8 mouse cellular contexts compared by ENCODE assay signal in the genomic region with DNA sequence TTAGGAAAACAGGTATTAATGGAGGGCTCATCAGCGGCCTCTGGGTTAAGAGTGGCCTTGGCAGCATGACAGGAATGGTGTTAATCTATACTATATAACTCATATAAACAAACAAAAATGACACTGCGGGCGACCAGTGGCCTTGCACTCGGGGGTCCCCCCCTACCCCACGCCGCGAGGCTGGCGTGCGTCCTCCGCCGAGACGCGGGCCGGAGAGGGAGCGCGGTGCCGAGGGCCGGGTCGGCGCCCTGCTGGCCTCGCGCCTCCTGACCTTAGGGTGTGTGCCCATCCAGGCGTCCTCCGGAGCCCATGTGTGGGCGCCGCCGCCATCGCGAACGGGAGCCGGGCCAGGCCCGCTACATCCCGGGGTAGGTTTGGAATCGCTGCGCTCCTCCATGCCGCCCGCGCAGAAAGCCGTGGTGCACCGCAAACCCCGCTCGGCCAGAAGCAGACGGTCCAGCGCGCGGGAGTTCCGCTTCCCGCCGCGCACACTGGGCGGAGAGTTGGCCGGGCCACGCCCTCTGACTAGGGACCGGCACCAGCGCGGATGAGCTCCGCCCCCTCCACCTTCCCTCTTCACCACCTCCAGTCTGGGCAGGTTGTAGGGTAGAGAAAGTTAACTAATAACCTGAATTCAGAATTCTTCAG. TPM values are rescaled to one million over a fixed set of nuclear protein-coding genes. Genes with fewer than 3 reads are reported as not detected.
DNase-seq lines count a peak whose midpoint lies in the region; ATAC-seq lines count a peak whose summit lies in the region.

A gene (minus strand): TSS at position 501 of the 648 bp plus-strand sequence.

- H3K9ac ChIP-seq in heart, embryonic 14.5 days (ENCODE audit: low read length): peak within 1 kb of the TSS; percentile 85
- peak within 1 kb of the TSS; percentile 85 for H3K9ac ChIP-seq in liver, embryonic 12.5 days

- H3K4me2 ChIP-seq in heart, embryonic 14.5 days (ENCODE audit: low read length): peak within 1 kb of the TSS; percentile 81
- peak within 1 kb of the TSS; percentile 75 for H3K4me2 ChIP-seq in liver, embryonic 12.5 days

- DNase-seq in CD8-positive naive resting alpha-beta T cell, adult 2 months (ENCODE audit: low read depth in 2 of 2, low spot score in 2 of 2): peak; percentile 48 to 54
- DNase-seq in c-Kit-positive CD71-negative TER-119-negative erythroid progenitor cells, embryonic 14.5 days (ENCODE audit: low read depth): peak; percentile 64
- peak; percentile 78 for DNase-seq in forebrain, embryonic 10.5 days (ENCODE audit: extremely low spot score, low spot score)
- peak; percentile 95 for DNase-seq in kidney, postnatal 14 days
- DNase-seq in naive thymus-derived CD4-positive, alpha-beta T cell, adult 2 months (ENCODE audit: low read depth): peak; percentile 74
- peak; percentile 83 for DNase-seq in splenic B cell, adult 2 months (ENCODE audit: low read depth, low spot score)

- H3K4me3 ChIP-seq in forebrain, embryonic 10.5 days: peak within 1 kb of the TSS; percentile 86
- peak within 1 kb of the TSS; percentile 71 to 77 for H3K4me3 ChIP-seq in heart, embryonic 14.5 days (ENCODE audit: control insufficient read depth in 1 of 2, insufficient read depth in 1 of 2, low read depth in 1 of 2, low read length in 2 of 2)
- peak within 1 kb of the TSS; percentile 78 for H3K4me3 ChIP-seq in liver, embryonic 12.5 days

- H3K9me3 ChIP-seq in forebrain, embryonic 10.5 days: no peaks in the 10 kb centered on the region
- H3K9me3 ChIP-seq in heart, embryonic 14.5 days (ENCODE audit: control insufficient read depth, low read length): no peaks in the 10 kb centered on the region
- H3K9me3 ChIP-seq in liver, embryonic 12.5 days (replicated peaks): no peaks in the 10 kb centered on the region

- H3K36me3 ChIP-seq in forebrain, embryonic 10.5 days (replicated peaks): peaks cover 11% of the 10 kb centered on the region
- H3K36me3 ChIP-seq in heart, embryonic 14.5 days (ENCODE audit: control insufficient read depth, insufficient read depth, low read length): peaks cover 22% of the 10 kb centered on the region
- peaks cover 23% of the 10 kb centered on the region for H3K36me3 ChIP-seq in liver, embryonic 12.5 days
- no peaks in the 10 kb centered on the region for H3K36me3 ChIP-seq in splenic B cell, adult 2 months (ENCODE audit: control insufficient read depth, insufficient read depth, low read length, poor library complexity, severe bottlenecking)

- under 1% methylated on average over 57 of the region's 57 CpGs for WGBS in forebrain, embryonic 10.5 days
- WGBS in heart, embryonic 14.5 days: under 1% methylated on average over 57 of the region's 57 CpGs
- WGBS in liver, embryonic 12.5 days (ENCODE audit: insufficient replicate concordance): 1% methylated on average over 51 of the region's 57 CpGs

- no peaks in the 10 kb centered on the region for H3K27me3 ChIP-seq in forebrain, embryonic 10.5 days (ENCODE audit: poor library complexity, severe bottlenecking)
- no peaks in the 10 kb centered on the region for H3K27me3 ChIP-seq in heart, embryonic 14.5 days (ENCODE audit: control insufficient read depth, insufficient read depth, low read length)
- H3K27me3 ChIP-seq in liver, embryonic 12.5 days (replicated peaks): no peaks in the 10 kb centered on the region
- no peaks in the 10 kb centered on the region for H3K27me3 ChIP-seq in splenic B cell, adult 2 months (ENCODE audit: control insufficient read depth, insufficient read depth, low read length, poor library complexity, severe bottlenecking)

- H3K27ac ChIP-seq in forebrain, embryonic 10.5 days: peak within 1 kb of the TSS; percentile 89
- peak within 1 kb of the TSS in 1 of 2 experiments; percentile 39; a peak in 2 of 4 replicates for H3K27ac ChIP-seq in heart, embryonic 14.5 days (replicated peaks in 1 of 2; ENCODE audit: control insufficient read depth in 1 of 2, insufficient read depth in 1 of 2, low read depth in 2 of 2, low read length in 2 of 2)
- H3K27ac ChIP-seq in liver, embryonic 12.5 days: peak within 1 kb of the TSS; percentile 72

- peak; percentile 90 for ATAC-seq in heart, embryonic 14.5 days (ENCODE audit: insufficient number of reproducible peaks, insufficient read depth, low FRiP score, low read depth)
- ATAC-seq in liver, embryonic 12.5 days: peak; percentile 98

- H3K4me1 ChIP-seq in forebrain, embryonic 10.5 days: peaks cover 17% of the 10 kb centered on the region
- H3K4me1 ChIP-seq in heart, embryonic 14.5 days (ENCODE audit: control insufficient read depth in 2 of 2, insufficient read depth in 2 of 2, low read length in 2 of 2): no peaks in the 10 kb centered on the region
- peaks cover 20% of the 10 kb centered on the region for H3K4me1 ChIP-seq in liver, embryonic 12.5 days

RNA-seq across cellular contexts. Expression of the gene that starts here (rescaled TPM):
- 94.8 and 102 TPM in 2 replicates for polyA plus RNA-seq in forebrain, embryonic 10.5 days (2016; fragmentation: Nextera tagmentation; extraction: Ambion mirVana)
- polyA plus RNA-seq in heart, embryonic 14.5 days (2014; fragmentation: Nextera tagmentation; extraction: Ambion mirVana): 52.0 and 58.1 TPM in 2 replicates
- 45.0 and 46.5 TPM in 2 replicates for polyA plus RNA-seq in liver, embryonic 12.5 days (2016; fragmentation: Nextera tagmentation; extraction: Ambion mirVana)
